Mouse (Mus musculus): ENCODE data around the gene Hacd1.
A peak's percentile ranks its signal among the peaks of the same experiment; 100 is the strongest.
"Not testable (repeated sequence)": the region's sequence is repeated elsewhere in the genome, so short reads cannot be mapped to it uniquely, and the experiment has no call there.

Gene Hacd1

DNA sequence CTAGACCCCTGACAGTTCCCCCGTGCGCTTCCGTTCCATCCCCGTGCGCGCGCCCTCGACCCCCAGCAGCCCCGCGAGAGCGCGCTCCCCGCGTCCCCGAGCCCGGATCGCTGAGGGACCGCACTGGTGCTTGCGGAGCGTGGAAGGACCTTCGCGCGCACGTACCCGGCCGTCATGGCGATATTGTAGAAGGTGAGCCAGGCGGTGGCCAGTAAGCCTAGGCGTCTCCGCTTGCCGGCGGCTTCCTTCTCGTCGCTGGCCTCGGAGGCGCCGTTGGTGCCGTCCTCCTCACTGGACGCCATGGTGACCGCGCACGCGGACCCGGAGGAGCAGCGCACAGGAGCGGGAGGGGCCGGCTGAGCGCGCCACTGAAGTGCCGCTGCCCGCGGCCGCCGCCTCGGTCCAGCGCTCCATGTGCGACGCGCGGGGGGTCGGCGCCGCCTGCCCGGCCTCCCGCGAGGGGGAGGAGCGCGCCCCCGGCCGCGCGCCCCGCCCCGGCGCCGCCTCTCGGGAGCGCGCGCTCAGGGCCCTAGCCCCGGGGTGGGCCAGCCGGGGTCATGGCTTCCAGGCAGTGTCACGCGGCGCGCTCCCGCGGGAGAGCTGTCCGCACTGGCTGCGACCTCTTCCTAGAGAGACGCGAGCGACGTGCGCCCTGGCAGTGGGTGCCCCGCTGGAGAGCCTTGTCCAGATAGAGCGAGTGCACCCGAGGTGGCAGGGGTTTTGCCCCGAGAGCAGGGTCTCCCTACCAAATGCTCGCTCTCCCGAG is at the start of gene Hacd1:
Hacd1 (minus strand) TSS at position 570 of the 766 bp plus-strand sequence.
- peak; percentile 80 for DNase-seq

DNA sequence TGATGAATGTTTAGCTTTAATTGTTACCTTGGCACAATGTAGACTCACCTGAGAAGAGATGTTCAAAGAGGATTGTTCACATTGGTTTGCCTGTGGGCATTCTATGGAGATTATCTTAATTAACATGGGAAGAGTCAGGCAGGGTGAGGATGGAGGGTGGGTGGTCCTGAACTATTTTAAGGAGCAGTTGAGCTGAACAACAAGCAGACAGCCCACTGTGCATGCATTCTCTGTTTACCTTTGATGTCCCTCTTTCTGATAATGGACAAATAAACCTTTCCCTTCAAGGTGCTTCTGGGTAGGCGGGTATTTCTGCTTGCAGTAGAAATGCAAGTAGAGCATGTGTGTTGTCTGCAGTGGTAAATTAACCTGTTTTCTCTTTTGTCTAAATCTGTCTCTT is 48.0 kb upstream of the Hacd1 start:
- DNase-seq, result no peak

- DNase-seq, result no peak
Observed at GRCm38 (mm10) chr2:14102603-14103002, 46.7 kb upstream of the Hacd1 start.

GRCm38 (mm10) chr2:14100533-14100932 is 44.6 kb upstream of the Hacd1 start:
- no peak for DNase-seq

- not testable (repeated sequence) for DNase-seq
Observed at GRCm38 (mm10) chr2:14078527-14078926, 22.6 kb upstream of the Hacd1 start.

- DNase-seq, result no peak
Observed at GRCm38 (mm10) chr2:14074221-14074901, 18.4 kb upstream of the Hacd1 start.

DNA sequence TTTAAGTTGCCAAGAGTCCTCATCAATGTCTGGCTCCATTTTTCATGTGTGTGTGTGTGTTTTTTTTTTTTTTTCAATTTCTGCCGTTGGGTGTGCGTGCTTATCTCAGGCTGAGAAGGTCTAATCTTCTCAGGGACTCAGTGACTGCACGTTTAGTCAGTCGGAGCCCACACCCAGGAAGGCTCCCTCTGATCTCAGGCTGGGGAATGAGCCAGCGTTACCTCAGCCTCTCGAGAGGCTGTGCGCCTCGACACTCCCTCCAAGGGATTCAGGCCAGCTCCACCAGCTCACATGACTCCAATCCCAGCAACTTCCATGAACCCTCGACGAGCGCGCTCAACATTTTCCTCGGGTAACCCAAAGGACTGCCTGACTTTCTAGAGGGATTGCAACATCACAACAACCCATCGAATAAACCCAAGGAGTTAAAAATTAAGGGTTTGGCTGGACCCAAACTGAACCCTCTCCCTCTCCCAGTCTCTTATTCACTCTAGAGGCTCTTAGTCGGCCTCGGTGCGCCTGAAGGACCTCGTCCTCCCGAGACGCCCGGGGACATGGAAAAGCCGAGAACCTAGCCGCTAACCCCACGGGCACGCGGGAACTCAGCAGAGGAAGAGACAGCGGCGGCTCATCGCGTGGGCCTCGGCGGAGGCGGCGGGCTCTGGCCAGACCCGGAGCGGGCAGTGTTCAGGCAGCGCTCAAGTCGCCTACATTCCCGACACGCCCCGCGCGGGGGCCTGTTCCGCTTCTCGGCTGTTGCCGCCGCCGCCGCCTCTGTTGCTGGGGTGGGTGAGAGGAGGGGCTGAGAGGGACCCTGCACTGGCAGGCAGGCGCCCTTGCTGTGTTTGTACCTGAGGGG is 17.7 kb upstream of the Hacd1 start, which contains the start of gene Stam:
Stam (plus strand) TSS at position 737 of the 859 bp plus-strand sequence.
- peak; percentile 92 for DNase-seq

DNA sequence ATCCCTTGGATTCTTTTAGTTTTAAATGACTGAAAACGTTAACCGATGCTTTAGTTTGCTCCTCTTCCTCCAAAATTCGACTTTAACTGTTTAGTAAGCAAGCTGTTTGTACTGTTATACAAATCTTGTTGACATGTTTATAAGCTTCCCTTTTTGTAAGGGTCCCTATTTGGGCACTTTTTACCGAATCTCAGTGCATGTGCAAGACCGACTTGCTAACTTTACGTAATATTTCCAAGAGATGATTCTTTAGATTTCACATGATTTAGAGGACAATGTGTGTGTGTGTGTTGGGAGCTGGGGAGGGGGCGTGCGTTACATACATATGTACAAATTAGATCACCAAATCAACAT is 17.1 kb upstream of the Hacd1 start:
- DNase-seq, result no peak

DNA sequence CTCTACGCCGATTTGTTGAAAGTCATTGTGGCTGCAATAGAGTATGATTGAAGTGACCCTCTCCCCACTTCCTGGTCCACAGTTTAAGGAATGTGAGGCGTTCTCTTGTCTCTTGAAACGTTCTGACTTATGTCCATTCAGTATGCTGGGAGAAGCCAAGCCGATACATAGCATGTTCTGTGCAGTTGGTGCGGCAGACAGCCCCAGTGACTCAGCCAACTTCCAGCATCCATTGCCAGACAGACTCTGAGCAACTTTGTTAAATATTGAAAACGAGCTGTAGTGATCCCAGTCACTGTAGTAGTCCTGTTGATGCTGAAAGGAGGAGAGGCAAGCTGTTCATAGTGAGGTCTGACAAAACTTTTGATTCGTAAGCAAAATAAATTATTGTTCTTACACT is 14.5 kb upstream of the Hacd1 start:
- no peak for DNase-seq

DNA sequence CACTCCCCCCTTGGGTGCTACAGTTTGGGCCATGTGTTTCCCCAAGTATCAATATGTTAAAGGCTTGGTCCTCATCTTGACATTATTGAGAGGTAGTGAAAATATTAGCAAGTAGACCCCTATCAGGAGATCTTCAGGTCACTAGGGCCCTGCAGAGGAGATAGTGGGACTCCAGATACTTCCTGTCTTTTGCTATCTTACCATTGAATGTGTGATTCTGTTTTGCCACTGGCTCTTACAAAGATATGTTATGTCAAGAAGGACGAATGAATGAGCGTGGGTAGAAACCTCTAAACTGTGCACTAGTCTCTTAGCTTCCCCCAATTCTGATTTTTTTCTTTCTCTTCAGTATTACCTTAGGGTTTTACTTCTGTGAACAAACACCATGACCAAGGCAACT is 13.1 kb upstream of the Hacd1 start:
- DNase-seq, result no peak

GRCm38 (mm10) chr2:14065704-14066650 is 10.0 kb upstream of the Hacd1 start:
- no peak for DNase-seq

DNA sequence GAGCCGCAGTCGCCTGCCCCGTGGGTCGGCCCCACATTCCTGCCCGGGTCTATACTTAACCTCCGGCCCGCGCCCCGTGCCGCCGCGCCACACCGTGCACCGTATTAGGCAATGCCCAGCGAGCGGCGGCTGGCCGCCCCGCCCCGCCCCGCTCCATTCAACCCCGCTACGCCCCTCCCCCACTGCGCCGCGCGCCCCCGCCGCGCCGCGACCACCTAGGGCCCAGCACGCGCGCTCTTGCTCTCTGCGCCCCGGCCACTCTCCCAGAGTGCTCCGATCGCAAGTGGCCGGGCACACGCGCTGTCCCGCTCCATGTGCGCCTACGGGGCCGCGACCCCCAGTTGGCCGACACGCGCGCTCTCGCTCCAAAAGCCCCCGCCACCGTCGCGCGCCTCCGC is 768 bp downstream of the Hacd1 start:
- peak; percentile 72 for DNase-seq

DNA sequence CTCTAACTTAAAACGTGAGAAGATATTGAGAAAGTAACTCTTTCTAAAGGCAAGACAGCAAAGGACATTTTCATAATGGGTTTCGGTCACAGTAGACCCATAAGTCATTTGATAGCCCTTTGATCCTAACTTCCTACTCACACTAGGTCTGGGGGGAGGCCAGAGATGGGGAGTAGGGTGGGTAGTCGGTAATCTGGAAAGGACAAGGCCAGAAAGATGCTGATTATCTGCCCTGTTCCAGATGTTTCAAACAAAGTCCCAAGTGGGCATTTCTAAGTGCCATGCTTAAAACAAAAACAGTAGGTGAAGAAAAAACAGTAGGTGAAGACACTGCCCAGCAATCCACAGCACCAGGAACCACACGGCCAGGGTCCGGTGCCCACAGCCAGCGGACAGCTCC is 1.2 kb downstream of the Hacd1 start:
- no peak for DNase-seq

DNA sequence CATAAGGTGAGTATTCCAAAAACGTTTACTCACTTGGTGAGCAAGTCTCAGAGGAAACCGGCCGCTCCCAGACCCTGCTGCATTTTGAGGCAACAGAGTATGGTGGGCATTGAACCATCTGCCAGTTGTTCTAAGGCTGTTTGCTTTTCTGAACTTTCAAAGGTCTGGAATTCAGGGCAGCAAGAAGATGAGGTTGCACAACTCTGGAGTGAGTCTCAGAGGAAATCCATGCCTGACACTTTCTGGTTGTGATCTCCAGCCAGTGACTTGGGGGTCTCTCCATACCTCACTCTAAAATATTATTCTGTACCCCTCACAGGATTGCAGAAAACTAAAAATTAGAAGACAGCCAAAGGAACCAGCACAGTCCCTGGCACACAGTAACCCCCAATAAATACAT is 1.8 kb downstream of the Hacd1 start:
- no peak for DNase-seq

- DNase-seq, result no peak
Observed at GRCm38 (mm10) chr2:14053618-14054017, 2.3 kb downstream of the Hacd1 start.

GRCm38 (mm10) chr2:14048808-14049207 is 7.1 kb downstream of the Hacd1 start:
- no peak for DNase-seq

GRCm38 (mm10) chr2:14048381-14048780 is 7.6 kb downstream of the Hacd1 start:
- DNase-seq, result peak; percentile 75

- no peak for DNase-seq
Observed at GRCm38 (mm10) chr2:14043577-14044170, 12.3 kb downstream of the Hacd1 start.

DNA sequence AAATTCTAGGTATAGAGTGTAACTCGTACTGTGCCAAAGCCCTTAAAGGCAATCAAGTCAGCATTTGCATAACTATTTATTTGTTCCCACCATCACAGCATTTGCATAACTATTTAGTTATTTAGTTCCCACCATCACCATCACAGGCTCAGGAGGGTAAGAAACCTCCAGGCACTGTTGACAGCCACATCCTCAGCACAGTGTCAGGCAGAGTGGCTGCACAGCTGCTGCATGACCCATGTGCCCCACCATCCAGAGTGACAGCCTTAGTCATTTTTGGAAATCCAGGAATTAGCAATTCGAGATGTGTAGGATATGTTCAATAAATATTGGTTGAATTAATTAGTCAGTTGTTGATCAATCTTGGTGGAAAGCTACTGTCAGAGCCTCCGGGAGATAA is 12.9 kb downstream of the Hacd1 start:
- no peak for DNase-seq

- DNase-seq, result no peak
Observed at GRCm38 (mm10) chr2:14041249-14041648, 14.7 kb downstream of the Hacd1 start.

- DNase-seq, result no peak
Observed at GRCm38 (mm10) chr2:14019228-14019627, 36.7 kb downstream of the Hacd1 start.

DNA sequence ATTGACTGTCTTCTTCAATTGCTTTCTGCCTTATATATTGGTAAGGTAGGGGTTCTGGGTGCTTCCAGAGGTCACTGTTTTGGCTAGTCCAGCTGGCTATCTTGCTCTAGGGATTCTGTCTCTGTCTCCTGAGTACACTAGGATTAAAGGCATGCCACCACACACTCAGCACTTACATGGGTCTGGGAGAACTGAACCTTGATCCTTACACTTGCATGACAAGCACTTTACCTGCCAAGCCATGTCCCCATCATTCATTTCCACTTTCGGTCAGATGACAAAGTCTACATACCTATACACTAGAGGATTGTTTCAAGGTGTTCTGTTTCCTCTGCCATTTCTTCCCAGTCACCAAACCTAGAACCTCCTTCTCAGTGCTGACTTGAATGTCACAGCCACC is 50.8 kb downstream of the Hacd1 start:
- no peak for DNase-seq

All from kidney, adult 18-20 months (tissue).